8 mouse cellular contexts compared by ENCODE assay signal in genomic region chr17:4907181-4907752, GRCm38 (mm10).
A peak's percentile ranks its signal among the peaks of the same experiment; 100 is the strongest.
DNase-seq lines count a peak whose midpoint lies in the region; ATAC-seq and TF ChIP-seq lines count a peak whose summit lies in the region.

No protein-coding gene starts in this region.

- H3K4me3 ChIP-seq in heart, postnatal 0 days (ENCODE audit: low read depth, low read length), result peak overlapping the region; percentile 66

- under 1% methylated on average over 13 of the region's 14 CpGs for WGBS in heart, postnatal 0 days

- H3K27ac ChIP-seq in heart, postnatal 0 days (ENCODE audit: low read depth), result peak overlapping the region; percentile 97

- TF ChIP-seq CTCF in heart, postnatal 0 days (IDR thresholded peaks at IDR 0.05; ENCODE audit: low read depth), result no peak

- peak; percentile 79 for DNase-seq in ES-CJ7 (ENCODE audit: low read depth, low spot score)
- DNase-seq in adrenal gland, adult (ENCODE audit: inconsistent age in 2 of 2, low spot score in 1 of 2), result peak; percentile 49 to 86
- DNase-seq in embryo, embryonic 11.5 days (ENCODE audit: low read depth, low spot score), result peak; percentile 46
- peak; percentile 65 for DNase-seq in heart, postnatal 0 days (ENCODE audit: low spot score)
- peak; percentile 62 to 66 for DNase-seq in kidney, postnatal 25 days
- peak; percentile 24 to 43 for DNase-seq in lung, adult 18-20 months
- DNase-seq in retina, embryonic 14.5 days (ENCODE audit: low spot score), result peak; percentile 84
- DNase-seq in urinary bladder, adult 2 months (ENCODE audit: low spot score), result no peak

- H3K9me3 ChIP-seq in heart, postnatal 0 days (replicated peaks; ENCODE audit: control insufficient read depth, low read length), result no peaks in the 10 kb centered on the region

- no peak for TF ChIP-seq EP300 in heart, postnatal 0 days (IDR thresholded peaks at IDR 0.05; ENCODE audit: low read depth)

- H3K27me3 ChIP-seq in heart, postnatal 0 days (ENCODE audit: control insufficient read depth, insufficient read depth, low read length), result no peaks in the 10 kb centered on the region

- ATAC-seq in heart, postnatal 0 days (ENCODE audit: insufficient read depth, low read depth), result no peak

- peak overlapping the region; percentile 88 for H3K4me2 ChIP-seq in heart, postnatal 0 days (ENCODE audit: low read depth, low read length)

- peak overlapping the region; percentile 83 for H3K9ac ChIP-seq in heart, postnatal 0 days (replicated peaks; ENCODE audit: low read depth, low read length)

- H3K4me1 ChIP-seq in heart, postnatal 0 days (ENCODE audit: control insufficient read depth, insufficient read depth), result peaks cover 6% of the 10 kb centered on the region; the same call in 1 of the 2 replicates

- no peaks in the 10 kb centered on the region for H3K36me3 ChIP-seq in heart, postnatal 0 days (replicated peaks; ENCODE audit: control insufficient read depth, insufficient read depth, low read length)
